Mouse (Mus musculus) liver, embryonic 14.5 days (tissue): ENCODE results near the gene Gm48551. TPM values are rescaled to one million over a fixed set of nuclear protein-coding genes. Genes with fewer than 3 reads are reported as not detected.

Experiments
- ATAC-seq: fragments of 200-750 bp; cut with Nextera tagmentation; 2 replicates; pipeline ENCODE4 v1.8.0; 2017; ENCODE audit warnings: moderate number of reproducible peaks, mild to moderate bottlenecking, moderate library complexity; ENCODE audit not compliant: insufficient read depth
- DNase-seq, 3 experiments: peaks; one replicate each; pipeline ENCODE4 v3.0.0-alpha.2; 2012 to 2013; ENCODE audit warnings: low read depth in 3 of 3, low spot score in 3 of 3
- H3K27ac ChIP-seq: fragments of 300-500 bp; sonication (generic); 2 replicates; pipeline ENCODE4 v1.5.1; 2014; ENCODE audit warnings: moderate library complexity, mild to moderate bottlenecking, control low read depth, inconsistent platforms
- H3K27me3 ChIP-seq: fragments of 300-500 bp; sonication (generic); 2 replicates; pipeline ENCODE4 v1.6.1; 2014; ENCODE audit warnings: mild to moderate bottlenecking, low read length, moderate library complexity; ENCODE audit not compliant: control insufficient read depth, insufficient read depth
- H3K36me3 ChIP-seq: fragments of 300-500 bp; sonication (generic); replicated peaks from 2 replicates; pipeline ENCODE4 v1.6.1; 2014; ENCODE audit warnings: low read depth; ENCODE audit not compliant: control insufficient read depth, insufficient read depth
- H3K4me1 ChIP-seq, 2 experiments: fragments of 200-500 bp in 1 of 2; fragments of 300-500 bp in 1 of 2; sonication (generic) in 1 of 2; replicated peaks; 2 replicates each; pipeline ENCODE4 v1.6.1; 2012 to 2014; ENCODE audit warnings: antibody characterized with exemption in 1 of 2, inconsistent platforms in 1 of 2, low read length in 1 of 2; ENCODE audit not compliant: control insufficient read depth in 2 of 2, insufficient read depth in 2 of 2
- H3K4me2 ChIP-seq: fragments of 300-500 bp; sonication (generic); 2 replicates; pipeline ENCODE4 v1.6.1; 2014; ENCODE audit warnings: low read depth, mild to moderate bottlenecking, control low read depth, moderate library complexity
- H3K4me3 ChIP-seq, 2 experiments: fragments of 200-500 bp in 1 of 2; fragments of 300-500 bp in 1 of 2; sonication (generic) in 1 of 2; 2 replicates each; pipeline ENCODE4 v1.5.1; 2012 to 2014; ENCODE audit warnings: low read depth in 2 of 2, low read length in 2 of 2, mild to moderate bottlenecking in 2 of 2, control low read depth in 1 of 2, inconsistent platforms in 1 of 2, moderate library complexity in 1 of 2; ENCODE audit not compliant: insufficient read depth in 1 of 2
- H3K9ac ChIP-seq: fragments of 300-500 bp; sonication (generic); replicated peaks from 2 replicates; pipeline ENCODE4 v1.6.1; 2014; ENCODE audit warnings: mild to moderate bottlenecking, control low read depth, moderate library complexity
- H3K9me3 ChIP-seq: fragments of 300-500 bp; sonication (generic); 2 replicates; pipeline ENCODE4 v1.6.1; 2016; ENCODE audit warnings: low read length, mixed read lengths; ENCODE audit not compliant: control insufficient read depth
- CTCF ChIP-seq: IDR thresholded peaks from 2 replicates; pipeline ENCODE4 v1.5.1; 2016; ENCODE audit warnings: antibody characterized with exemption, low read depth, control low read depth
- EP300 ChIP-seq: IDR thresholded peaks from 2 replicates; pipeline ENCODE4 v1.6.1; 2016; ENCODE audit warnings: antibody characterized with exemption, low read depth
- WGBS: fragments of 180-500 bp; shearing (Covaris S2); extraction: QIAGEN DNeasy Blood & Tissue Kit; methylation state at CpG from one replicate; pipeline ENCODE4 v1.1.7; 2014; ENCODE audit not compliant: insufficient replicate concordance; 5-methylcytosine and 5-hydroxymethylcytosine counted together
- polyA plus RNA-seq, 2 experiments: library from polyadenylated mRNA; depleted of rRNA in 1 of 2; stranded (reverse) in 1 of 2; unstranded in 1 of 2; fragments of >200 nt; fragmentation: Nextera tagmentation in 1 of 2; extraction: Ambion mirVana in 1 of 2; gene quantifications; 2 replicates each; pipeline versions ENCODE4 v1.2.1 to v1.2.3; 2012 to 2014

Gm48551 gene
- polyA plus RNA-seq, 2 experiments = 0.47 to 1.0 TPM

GRCm38 (mm10) chr10:81377793-81378552 is 6.3 kb upstream of the Gm48551 start, which contains the start of gene Fzr1:
Gene Fzr1, minus strand, starts transcription at chr10:81378516.
- DNase-seq (no peak), ATAC-seq (peak; percentile 0; the same call in 1 of the 2 replicates)
- H3K9ac ChIP-seq = peak within 1 kb of the TSS; percentile 99
- H3K9me3 ChIP-seq = no peaks in the 10 kb centered on the region
- WGBS = under 1% methylated on average over 56 of the region's 59 CpGs
- H3K4me1 ChIP-seq = peaks cover 53 to 57% of the 10 kb centered on the region in 2 experiments
- H3K27me3 ChIP-seq = no peaks in the 10 kb centered on the region
- peak within 1 kb of the TSS; percentile 97 for H3K27ac ChIP-seq
- H3K4me3 ChIP-seq = peak within 1 kb of the TSS; percentile 78 to 96
- peaks cover 40% of the 10 kb centered on the region for H3K36me3 ChIP-seq
- peak within 1 kb of the TSS; percentile 97 for H3K4me2 ChIP-seq
- no peak for TF ChIP-seq CTCF
- no peak for TF ChIP-seq EP300

- peak overlapping the region; percentile 71 to 96 for H3K4me3 ChIP-seq
- ATAC-seq (peak; percentile 83), DNase-seq (peak; percentile 100)
- H3K27me3 ChIP-seq = no peaks in the 10 kb centered on the region
- H3K4me1 ChIP-seq = peaks cover 56 to 60% of the 10 kb centered on the region in 2 experiments
- WGBS = under 1% methylated on average over 43 of the region's 46 CpGs
- TF ChIP-seq CTCF = peak; percentile 22
- TF ChIP-seq EP300 = no peak
- H3K9me3 ChIP-seq = no peaks in the 10 kb centered on the region
- H3K27ac ChIP-seq = peak overlapping the region; percentile 97
- H3K4me2 ChIP-seq = peak overlapping the region; percentile 96
- H3K9ac ChIP-seq = peak overlapping the region; percentile 95
- peaks cover 33% of the 10 kb centered on the region for H3K36me3 ChIP-seq
Measured at GRCm38 (mm10) chr10:81378553-81379182, 5.6 kb upstream of the Gm48551 start.

DNA sequence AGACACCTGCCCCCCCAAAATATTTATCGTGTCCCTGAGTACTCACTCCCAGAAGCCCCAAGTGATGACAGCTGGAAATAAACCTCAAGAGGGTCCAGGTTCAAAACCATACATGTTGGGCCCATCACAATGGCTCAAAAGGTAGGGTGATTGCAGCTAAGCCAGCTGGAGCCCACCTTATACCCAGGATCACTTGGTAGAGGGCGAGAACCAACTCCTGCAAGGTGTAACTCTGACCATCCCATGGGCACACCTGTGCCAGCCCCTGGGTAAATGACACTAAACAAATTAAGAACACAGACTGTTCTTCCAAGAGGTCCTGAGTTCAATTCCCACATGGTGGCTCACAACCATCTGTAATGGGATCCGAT is 5.1 kb upstream of the Gm48551 start:
- TF ChIP-seq CTCF = no peak
- no peak for TF ChIP-seq EP300
- no peaks in the 10 kb centered on the region for H3K9me3 ChIP-seq
- peak overlapping the region; percentile 95 for H3K9ac ChIP-seq
- peaks cover 28% of the 10 kb centered on the region for H3K36me3 ChIP-seq
- 54% methylated on average over 3 of the region's 3 CpGs for WGBS
- ATAC-seq = no peak
- DNase-seq = no peak
- peak overlapping the region; percentile 71 to 76 for H3K4me3 ChIP-seq
- H3K27me3 ChIP-seq = no peaks in the 10 kb centered on the region
- H3K4me2 ChIP-seq = peak overlapping the region; percentile 96
- peak overlapping the region; percentile 97 for H3K27ac ChIP-seq
- peaks cover 57 to 60% of the 10 kb centered on the region in 2 experiments for H3K4me1 ChIP-seq

GRCm38 (mm10) chr10:81379809-81380378 is 4.4 kb upstream of the Gm48551 start:
- Histone ChIP-seq H3K27me3 (no peaks in the 10 kb centered on the region), H3K4me1 (peaks cover 58 to 60% of the 10 kb centered on the region in 2 experiments), H3K9ac (peak overlapping the region; percentile 95), H3K27ac (peak overlapping the region; percentile 97), H3K4me2 (peak overlapping the region; percentile 96), H3K36me3 (peaks cover 20% of the 10 kb centered on the region), H3K4me3 (no peak overlapping the region; a peak in 1 of 4 replicates), H3K9me3 (no peaks in the 10 kb centered on the region)
- no peak for TF ChIP-seq CTCF
- TF ChIP-seq EP300 = no peak
- no peak for DNase-seq
- no peak for ATAC-seq
- WGBS = 44% methylated on average over 6 of the region's 6 CpGs

- Histone ChIP-seq H3K9ac (peak overlapping the region; percentile 72), H3K36me3 (peaks cover 6% of the 10 kb centered on the region), H3K9me3 (no peaks in the 10 kb centered on the region), H3K4me1 (peaks cover 52 to 55% of the 10 kb centered on the region in 2 experiments), H3K27me3 (no peaks in the 10 kb centered on the region), H3K4me2 (peak overlapping the region; percentile 50), H3K27ac (peak overlapping the region; percentile 97), H3K4me3 (peak overlapping the region in 1 of 2 experiments; percentile 5; a peak in 1 of 4 replicates)
- DNase-seq (peak; percentile 97 to 99 (median 97)), ATAC-seq (peak; percentile 73)
- 9% methylated on average over 5 of the region's 5 CpGs for WGBS
- TF ChIP-seq CTCF (no peak), EP300 (no peak)
Measured at GRCm38 (mm10) chr10:81382039-81382438, 2.2 kb upstream of the Gm48551 start.
